Mouse (Mus musculus) neural tube, embryonic 13.5 days (tissue): ENCODE results near the gene Pdzk1ip1. TPM values are rescaled to one million over a fixed set of nuclear protein-coding genes. Genes with fewer than 3 reads are reported as not detected.
A peak's percentile ranks its signal among the peaks of the same experiment; 100 is the strongest.

Experiments
- ATAC-seq: fragments of 200-750 bp; cut with Nextera tagmentation; 2 replicates; pipeline ENCODE4 v1.8.0; 2017; ENCODE audit warnings: low read depth, mild to moderate bottlenecking, moderate TSS enrichment, moderate library complexity
- H3K27ac ChIP-seq: fragments of 300-500 bp; sonication (generic); replicated peaks from 2 replicates; pipeline ENCODE4 v1.5.1; 2015; ENCODE audit warnings: moderate library complexity, mild to moderate bottlenecking, inconsistent platforms
- H3K27me3 ChIP-seq: fragments of 300-500 bp; sonication (generic); 2 replicates; pipeline ENCODE4 v1.6.1; 2015; ENCODE audit warnings: mild to moderate bottlenecking, inconsistent platforms
- H3K36me3 ChIP-seq: fragments of 300-500 bp; sonication (generic); 2 replicates; pipeline ENCODE4 v1.6.1; 2015; ENCODE audit warnings: mild to moderate bottlenecking, inconsistent platforms
- H3K4me1 ChIP-seq: fragments of 300-500 bp; sonication (generic); replicated peaks from 2 replicates; pipeline ENCODE4 v1.6.1; 2015; ENCODE audit warnings: inconsistent platforms
- H3K4me2 ChIP-seq: fragments of 300-500 bp; sonication (generic); 2 replicates; pipeline ENCODE4 v1.6.1; 2015; ENCODE audit warnings: inconsistent platforms, mild to moderate bottlenecking, moderate library complexity
- H3K4me3 ChIP-seq: fragments of 300-500 bp; sonication (generic); 2 replicates; pipeline ENCODE4 v1.5.1; 2015; ENCODE audit warnings: mild to moderate bottlenecking, inconsistent platforms
- H3K9ac ChIP-seq: fragments of 300-500 bp; sonication (generic); 2 replicates; pipeline ENCODE4 v1.6.1; 2015; ENCODE audit warnings: moderate library complexity, mild to moderate bottlenecking, inconsistent platforms
- H3K9me3 ChIP-seq: fragments of 300-500 bp; sonication (generic); 2 replicates; pipeline ENCODE4 v1.6.1; 2016; ENCODE audit warnings: inconsistent platforms
- WGBS: fragments of 180-500 bp; shearing (Covaris S2); methylation state at CpG from one replicate; pipeline ENCODE4 v1.1.7; 2015; 5-methylcytosine and 5-hydroxymethylcytosine counted together
- polyA plus RNA-seq: library from polyadenylated mRNA; unstranded; fragments of >200 nt; fragmentation: Nextera tagmentation; extraction: Ambion mirVana; gene quantifications from 2 replicates; pipeline ENCODE4 v1.2.1, GENCODE M21; 2015

Pdzk1ip1 gene
- polyA plus RNA-seq, 1 experiment from 2014 or later = 5.8 TPM

DNA sequence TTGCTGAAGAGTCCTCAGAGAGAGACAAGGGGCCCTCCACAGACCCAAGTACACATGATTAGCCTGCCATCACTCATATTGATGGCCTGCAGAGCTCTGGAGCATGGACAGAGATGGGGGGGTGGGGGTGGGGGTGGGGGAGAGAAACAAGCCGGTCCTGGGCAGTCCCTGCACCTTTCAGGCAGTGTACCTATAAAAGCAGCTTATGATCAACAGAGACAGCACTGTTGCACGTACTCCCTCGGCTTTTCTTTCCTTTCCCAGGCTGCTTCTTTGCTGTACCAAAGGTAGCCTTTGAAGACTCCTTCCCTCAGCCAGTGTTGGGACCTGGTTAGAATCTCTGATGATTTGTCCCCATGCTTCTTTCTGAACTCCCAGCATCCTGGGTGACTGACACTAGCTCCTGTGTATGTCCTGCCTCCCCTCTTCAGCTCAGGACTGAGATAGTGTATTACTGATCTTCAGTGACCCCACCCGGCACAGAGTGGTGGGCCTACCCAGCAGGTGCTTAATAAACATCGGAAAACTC is 8.6 kb upstream of the Pdzk1ip1 start:
- Histone ChIP-seq H3K27ac (peak overlapping the region; percentile 69; the same call in 1 of the 2 replicates), H3K36me3 (no peaks in the 10 kb centered on the region), H3K4me2 (no peak overlapping the region), H3K9ac (peak overlapping the region; percentile 48; the same call in 1 of the 2 replicates), H3K4me3 (no peak overlapping the region), H3K9me3 (no peaks in the 10 kb centered on the region), H3K4me1 (peaks cover 20% of the 10 kb centered on the region), H3K27me3 (peaks cover 15% of the 10 kb centered on the region)
- WGBS = 9% methylated on average over 5 of the region's 5 CpGs
- ATAC-seq = peak; percentile 10; the same call in 1 of the 2 replicates

DNA sequence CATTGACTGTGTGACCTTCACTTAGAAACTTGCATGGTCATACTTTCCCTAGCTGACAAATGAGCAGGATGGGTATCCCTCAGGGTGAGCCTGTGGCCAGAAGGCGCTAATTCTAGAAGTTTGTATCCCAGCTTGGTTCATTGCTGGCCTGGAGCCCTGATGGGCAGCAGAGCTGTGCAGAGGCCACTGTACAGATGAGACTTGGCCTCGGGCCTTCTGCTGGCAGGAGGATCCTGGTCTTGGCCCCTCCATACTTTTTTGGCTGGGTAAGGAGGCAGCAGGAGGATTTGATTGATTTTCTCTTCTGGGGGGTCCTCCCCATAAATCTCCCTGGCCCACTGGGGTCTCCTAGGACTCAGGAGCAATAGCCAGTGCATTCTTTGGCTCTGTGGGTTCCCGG is 5.5 kb upstream of the Pdzk1ip1 start:
- 80% methylated on average over 3 of the region's 3 CpGs for WGBS
- Histone ChIP-seq H3K9ac (no peak overlapping the region), H3K27ac (no peak overlapping the region), H3K36me3 (no peaks in the 10 kb centered on the region), H3K4me3 (no peak overlapping the region), H3K4me2 (no peak overlapping the region), H3K9me3 (no peaks in the 10 kb centered on the region), H3K4me1 (peaks cover 20% of the 10 kb centered on the region), H3K27me3 (peaks cover 36% of the 10 kb centered on the region)
- ATAC-seq = no peak

DNA sequence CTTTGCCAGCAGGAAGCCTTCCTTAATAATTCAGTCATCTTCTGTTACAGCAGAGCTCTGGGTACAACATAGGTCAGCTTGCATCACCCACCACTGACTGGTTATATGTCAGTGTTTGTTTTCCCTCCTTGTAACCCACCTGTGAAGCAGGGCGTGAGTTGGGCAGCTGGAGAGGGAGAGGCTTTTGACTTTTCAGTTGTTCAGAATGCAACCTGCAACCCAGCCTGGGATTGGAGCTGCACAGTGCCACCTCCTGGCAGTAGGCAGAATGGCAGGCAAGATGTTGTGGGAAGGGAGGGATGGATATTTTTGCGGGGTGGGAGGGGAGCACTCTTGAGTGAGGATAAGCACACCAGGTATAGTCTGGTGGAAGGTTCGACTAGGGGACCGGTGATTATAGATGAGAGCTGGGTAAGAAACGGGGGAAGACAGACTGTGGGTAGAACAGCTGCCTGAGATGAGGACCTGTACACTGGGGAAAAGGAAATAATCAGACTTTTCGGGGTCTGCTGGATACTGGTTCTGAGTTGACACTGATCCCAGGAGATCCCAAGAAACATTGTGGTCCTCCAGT is 2.9 kb upstream of the Pdzk1ip1 start:
- no peak overlapping the region for H3K4me3 ChIP-seq
- no peaks in the 10 kb centered on the region for H3K4me1 ChIP-seq
- H3K27ac ChIP-seq = no peak overlapping the region
- no peaks in the 10 kb centered on the region for H3K9me3 ChIP-seq
- H3K27me3 ChIP-seq = peaks cover 60% of the 10 kb centered on the region
- H3K9ac ChIP-seq = no peak overlapping the region
- 18% methylated on average over 6 of the region's 6 CpGs for WGBS
- no peaks in the 10 kb centered on the region for H3K36me3 ChIP-seq
- ATAC-seq = peak; percentile 57; the same call in 1 of the 2 replicates
- H3K4me2 ChIP-seq = no peak overlapping the region

DNA sequence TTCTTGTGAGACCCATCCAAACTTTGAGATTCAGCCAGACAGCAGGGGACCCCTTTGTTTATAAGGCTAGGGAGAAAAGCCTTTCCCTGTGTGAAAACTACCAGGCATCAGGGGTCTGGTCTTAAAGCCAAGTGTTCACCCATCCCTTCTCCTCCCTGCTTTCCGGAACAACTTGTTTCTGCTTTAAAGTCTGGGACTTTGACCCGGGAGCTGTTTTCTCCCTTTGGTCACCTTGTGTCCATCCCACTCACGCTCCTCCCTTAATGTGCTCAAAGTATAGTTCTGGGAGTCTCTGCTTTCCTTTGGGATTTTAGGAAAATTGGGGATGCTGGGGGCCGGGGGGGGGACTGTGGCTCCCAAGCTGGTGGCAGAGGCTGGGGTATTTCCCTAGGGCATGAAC is 2.3 kb upstream of the Pdzk1ip1 start:
- Histone ChIP-seq H3K9me3 (no peaks in the 10 kb centered on the region), H3K9ac (no peak overlapping the region), H3K4me2 (no peak overlapping the region), H3K4me3 (no peak overlapping the region), H3K27ac (no peak overlapping the region), H3K36me3 (no peaks in the 10 kb centered on the region), H3K27me3 (peaks cover 60% of the 10 kb centered on the region), H3K4me1 (no peaks in the 10 kb centered on the region)
- WGBS = 69% methylated on average over 4 of the region's 4 CpGs
- no peak for ATAC-seq

DNA sequence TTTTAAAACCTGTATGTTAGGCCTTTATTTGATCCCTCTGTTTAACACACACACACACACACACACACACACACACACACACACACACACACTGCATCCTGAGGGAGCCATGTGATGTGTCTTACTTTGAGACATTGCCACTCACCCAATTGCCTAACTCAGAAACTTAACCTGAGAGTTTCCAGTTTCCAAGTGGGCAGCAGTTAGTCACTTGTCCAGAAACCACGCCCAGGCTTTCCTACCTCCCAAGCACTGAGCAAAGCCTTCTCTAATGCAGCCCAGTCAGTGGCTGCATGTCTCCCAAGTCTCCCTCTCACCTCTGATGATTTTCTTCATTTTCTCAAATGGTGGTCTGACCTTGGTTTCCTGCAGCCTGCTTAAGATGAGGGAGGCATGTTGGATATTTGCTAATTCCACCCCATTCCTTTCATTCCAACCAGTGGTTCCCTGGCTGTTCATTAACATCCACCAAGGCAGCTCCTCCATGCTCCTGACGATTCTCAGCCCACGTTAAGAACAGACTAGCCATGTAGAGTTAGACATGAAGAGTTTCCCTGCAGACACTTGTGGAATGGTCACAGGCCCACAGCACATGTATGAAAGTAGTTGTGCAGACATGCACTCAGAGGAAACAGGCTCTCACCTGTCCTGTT is 1.6 kb upstream of the Pdzk1ip1 start:
- H3K9ac ChIP-seq = no peak overlapping the region
- H3K27me3 ChIP-seq = peaks cover 59% of the 10 kb centered on the region
- no peaks in the 10 kb centered on the region for H3K9me3 ChIP-seq
- H3K36me3 ChIP-seq = no peaks in the 10 kb centered on the region
- no peak overlapping the region for H3K4me3 ChIP-seq
- no peak overlapping the region for H3K27ac ChIP-seq
- no peaks in the 10 kb centered on the region for H3K4me1 ChIP-seq
- WGBS = 53% methylated on average over 3 of the region's 3 CpGs
- ATAC-seq = no peak
- H3K4me2 ChIP-seq = no peak overlapping the region

DNA sequence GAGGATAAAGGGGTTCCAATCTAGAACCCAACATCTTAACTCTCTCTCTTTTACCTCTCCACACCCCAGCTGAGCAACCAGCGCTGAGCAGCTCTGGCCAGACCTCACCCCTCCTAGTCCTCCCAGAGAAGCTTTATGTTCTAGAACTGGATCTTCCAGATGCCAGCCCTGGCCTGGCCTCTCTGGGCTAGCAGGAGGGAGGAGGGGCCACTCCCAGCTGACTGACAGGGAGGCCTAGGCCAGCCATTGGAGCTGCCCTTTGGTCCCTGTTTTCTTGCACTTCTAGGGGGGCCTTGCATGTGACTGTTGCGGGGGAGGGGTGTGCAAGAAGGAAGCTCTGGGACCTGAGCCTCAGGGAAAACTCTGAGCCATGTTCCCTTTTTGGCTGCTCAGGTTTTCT is 2.1 kb downstream of the Pdzk1ip1 start:
- WGBS = 67% methylated on average over 2 of the region's 2 CpGs
- H3K4me2 ChIP-seq = no peak overlapping the region
- no peak overlapping the region for H3K9ac ChIP-seq
- no peak overlapping the region for H3K27ac ChIP-seq
- no peaks in the 10 kb centered on the region for H3K36me3 ChIP-seq
- H3K4me3 ChIP-seq = no peak overlapping the region
- H3K4me1 ChIP-seq = peaks cover 3% of the 10 kb centered on the region
- H3K27me3 ChIP-seq = peaks cover 75% of the 10 kb centered on the region
- H3K9me3 ChIP-seq = no peaks in the 10 kb centered on the region
- no peak for ATAC-seq

DNA sequence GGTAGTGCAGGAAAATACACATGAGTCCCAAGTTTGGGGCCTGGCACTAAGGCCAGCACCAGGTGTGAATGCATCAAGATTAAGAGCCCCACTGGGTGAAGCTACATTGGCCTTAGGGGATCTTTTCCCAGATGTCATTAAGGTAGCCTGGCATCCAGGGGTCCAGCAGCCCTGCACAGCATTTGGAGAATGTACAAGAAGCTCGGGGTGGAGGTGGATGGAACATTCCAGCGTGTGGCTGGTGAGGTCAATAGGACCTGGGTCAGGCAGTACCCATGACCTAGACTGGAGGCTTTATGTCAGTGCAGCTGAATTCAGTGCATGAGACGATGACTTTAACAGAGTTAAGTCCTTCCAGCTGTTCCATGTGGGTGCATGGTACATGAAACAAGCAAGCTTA is 3.3 kb downstream of the Pdzk1ip1 start:
- no peak overlapping the region for H3K9ac ChIP-seq
- no peak overlapping the region for H3K27ac ChIP-seq
- H3K9me3 ChIP-seq = no peaks in the 10 kb centered on the region
- H3K4me3 ChIP-seq = no peak overlapping the region
- ATAC-seq = no peak
- WGBS = 83% methylated on average over 3 of the region's 3 CpGs
- no peak overlapping the region for H3K4me2 ChIP-seq
- H3K27me3 ChIP-seq = peaks cover 80% of the 10 kb centered on the region
- no peaks in the 10 kb centered on the region for H3K36me3 ChIP-seq
- peaks cover 15% of the 10 kb centered on the region for H3K4me1 ChIP-seq

DNA sequence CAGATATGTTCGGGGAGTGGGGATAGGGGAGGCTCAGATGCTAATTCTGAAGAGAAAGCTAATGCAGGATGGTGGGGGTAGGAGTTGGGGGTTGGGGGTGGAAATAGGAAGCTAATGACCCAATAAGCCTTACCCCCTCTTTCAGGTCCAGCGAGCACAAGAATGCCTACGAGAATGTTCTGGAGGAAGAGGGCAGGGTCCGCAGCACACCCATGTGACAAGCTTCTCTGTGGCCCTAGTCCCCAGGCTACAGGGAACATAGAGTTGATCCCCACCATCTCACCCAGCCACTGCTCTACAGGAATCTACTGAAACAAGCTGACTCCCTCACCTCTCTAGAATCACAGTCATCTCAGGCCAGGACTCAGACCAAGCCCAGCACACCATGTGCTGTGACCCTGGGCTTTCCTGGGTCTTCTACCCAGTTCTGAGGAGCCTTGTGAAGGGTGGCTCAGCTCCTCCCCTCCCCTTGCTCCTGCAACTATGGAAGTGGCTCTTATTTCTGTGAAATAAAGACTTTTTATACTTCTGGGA is 4.9 kb downstream of the Pdzk1ip1 start:
- 83% methylated on average over 4 of the region's 4 CpGs for WGBS

DNA sequence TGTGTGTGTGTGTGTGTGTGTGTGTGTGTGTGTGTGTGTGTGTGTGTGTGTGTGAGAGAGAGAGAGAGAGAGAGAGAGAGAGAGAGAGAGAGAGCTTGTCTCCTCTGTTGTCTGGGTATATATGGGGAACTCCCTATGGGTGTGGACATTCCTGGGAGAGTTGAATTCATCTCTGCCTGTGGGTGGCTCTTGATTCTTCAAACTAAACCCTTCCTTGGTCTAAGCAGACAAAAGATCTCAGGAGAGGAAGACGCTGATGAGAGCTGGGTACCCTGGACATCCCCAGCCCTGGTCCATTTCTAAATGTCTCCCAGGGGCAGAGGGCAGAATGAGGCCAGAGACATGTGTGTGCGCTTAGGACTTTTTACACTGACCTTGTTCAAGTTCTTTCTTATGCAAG is 5.5 kb downstream of the Pdzk1ip1 start:
- H3K9ac ChIP-seq = no peak overlapping the region
- H3K36me3 ChIP-seq = no peaks in the 10 kb centered on the region
- H3K9me3 ChIP-seq = no peaks in the 10 kb centered on the region
- 90% methylated on average over 2 of the region's 2 CpGs for WGBS
- no peak overlapping the region for H3K4me2 ChIP-seq
- peaks cover 19% of the 10 kb centered on the region for H3K4me1 ChIP-seq
- no peak overlapping the region for H3K27ac ChIP-seq
- no peak overlapping the region for H3K4me3 ChIP-seq
- no peak for ATAC-seq
- peaks cover 73% of the 10 kb centered on the region for H3K27me3 ChIP-seq

More for the DNA sequence above, 4.9 kb downstream of the Pdzk1ip1 start:
- Histone ChIP-seq H3K36me3 (no peaks in the 10 kb centered on the region), H3K4me1 (peaks cover 19% of the 10 kb centered on the region), H3K4me2 (no peak overlapping the region), H3K27ac (no peak overlapping the region), H3K9ac (no peak overlapping the region), H3K27me3 (peaks cover 77% of the 10 kb centered on the region), H3K4me3 (no peak overlapping the region), H3K9me3 (no peaks in the 10 kb centered on the region)
- no peak for ATAC-seq

DNA sequence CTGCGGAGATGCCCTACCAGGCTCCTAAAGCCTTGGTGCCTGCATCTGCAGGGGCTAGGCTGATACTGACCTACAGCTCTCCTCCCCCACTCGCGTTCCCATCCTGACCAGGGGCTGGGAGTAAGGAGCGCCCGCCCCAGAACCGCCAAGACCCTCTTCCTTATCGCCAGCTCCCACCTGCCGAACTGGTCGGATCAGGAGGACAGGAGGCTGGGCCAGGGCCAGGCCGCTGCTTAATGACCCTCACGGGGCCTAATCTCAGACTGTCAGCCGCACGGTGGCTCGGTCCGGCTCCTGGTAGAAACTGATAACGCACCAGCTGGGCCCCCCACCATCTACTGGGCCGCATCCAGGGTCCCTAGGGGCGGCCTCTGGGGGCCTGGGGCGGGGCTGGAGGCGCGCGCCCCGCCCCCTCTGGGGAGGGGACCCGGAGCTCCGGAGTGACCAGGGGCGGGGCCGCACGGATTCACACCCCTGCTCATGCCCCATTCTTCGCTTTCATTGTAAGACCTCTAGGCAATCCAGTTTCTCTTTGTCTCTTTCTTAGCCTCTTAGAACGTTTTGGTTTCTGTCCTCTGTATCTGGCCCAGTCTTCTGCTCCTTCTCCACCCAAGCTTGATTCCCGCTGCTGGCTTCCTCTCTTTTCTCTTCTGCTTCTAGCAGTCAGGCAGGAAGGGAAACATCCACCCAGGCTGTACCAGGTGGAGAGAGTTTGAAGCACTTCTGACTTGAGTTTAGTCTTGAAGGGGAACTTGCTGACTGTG is 7.3 kb downstream of the Pdzk1ip1 start:
- no peak overlapping the region for H3K27ac ChIP-seq
- H3K36me3 ChIP-seq = no peaks in the 10 kb centered on the region
- peak overlapping the region; percentile 40 for H3K4me3 ChIP-seq
- no peaks in the 10 kb centered on the region for H3K9me3 ChIP-seq
- peak; percentile 55 for ATAC-seq
- H3K4me2 ChIP-seq = peak overlapping the region; percentile 83
- peak overlapping the region; percentile 69 for H3K9ac ChIP-seq
- H3K27me3 ChIP-seq = peaks cover 69% of the 10 kb centered on the region
- H3K4me1 ChIP-seq = peaks cover 19% of the 10 kb centered on the region
- 2% methylated on average over 31 of the region's 31 CpGs for WGBS

DNA sequence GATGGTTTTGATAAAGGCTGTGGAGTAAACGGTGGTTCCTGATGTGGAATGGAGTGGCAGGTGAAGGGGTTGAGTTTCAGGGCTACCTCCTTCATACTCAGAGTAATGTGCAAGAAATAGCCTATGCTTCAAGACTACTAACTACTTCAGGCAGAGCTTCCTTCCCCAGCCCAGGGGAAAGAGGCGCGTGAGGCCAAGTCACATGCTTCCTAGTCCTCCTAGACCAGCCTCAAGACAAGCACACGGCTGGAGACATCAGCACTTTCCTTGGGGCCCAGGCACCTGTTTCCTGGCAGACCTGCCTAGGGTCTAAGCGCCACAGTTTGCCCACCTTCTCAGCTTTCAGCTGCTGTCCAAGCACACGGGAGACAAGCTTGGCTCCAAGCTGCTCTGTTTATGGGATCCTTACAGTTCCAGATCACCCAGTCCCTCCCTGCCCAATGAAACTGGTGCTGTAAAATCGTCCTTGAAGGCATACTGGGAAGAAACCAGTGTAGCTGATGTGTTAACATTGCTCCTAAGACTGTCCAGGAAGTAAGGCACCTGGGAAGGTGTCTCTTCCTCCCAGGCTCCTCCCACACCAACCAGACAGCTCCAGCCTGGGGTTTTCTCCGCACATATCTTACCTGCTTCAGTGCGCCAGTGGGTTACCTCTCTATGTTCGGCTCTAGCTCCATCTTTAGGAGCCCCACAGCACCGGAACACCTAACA is 8.1 kb downstream of the Pdzk1ip1 start:
- Histone ChIP-seq H3K4me1 (peaks cover 19% of the 10 kb centered on the region), H3K27me3 (peaks cover 74% of the 10 kb centered on the region), H3K4me2 (peak overlapping the region; percentile 83), H3K9me3 (no peaks in the 10 kb centered on the region), H3K4me3 (peak overlapping the region; percentile 10; the same call in 1 of the 2 replicates), H3K36me3 (no peaks in the 10 kb centered on the region), H3K9ac (peak overlapping the region; percentile 69), H3K27ac (no peak overlapping the region)
- peak; percentile 24 for ATAC-seq
- WGBS = 13% methylated on average over 11 of the region's 11 CpGs
